Mouse (Mus musculus) embryonic facial prominence, embryonic 15.5 days (tissue): ENCODE measurements at regions not wholly inside any gene's neighbourhood (a gene's known extent, or its start where the extent isn't known, plus 50 kb on each side); places are given as distances from the start of the nearest gene placed in this dataset.
A peak's percentile ranks its signal among the peaks of the same experiment; 100 is the strongest.

Experiments
- ATAC-seq: fragments of 200-750 bp; cut with Nextera tagmentation; 2 replicates; pipeline ENCODE4 v1.8.0; 2017; ENCODE audit warnings: low read depth, moderate TSS enrichment; ENCODE audit not compliant: insufficient number of reproducible peaks, low FRiP score, low TSS enrichment
- H3K27ac ChIP-seq: fragments of 300-500 bp; sonication (generic); replicated peaks from 2 replicates; pipeline ENCODE4 v1.5.1; 2015; ENCODE audit warnings: mild to moderate bottlenecking, inconsistent platforms
- H3K27me3 ChIP-seq: fragments of 300-500 bp; sonication (generic); 2 replicates; pipeline ENCODE4 v1.6.1; 2015; ENCODE audit warnings: inconsistent platforms
- H3K36me3 ChIP-seq: fragments of 300-500 bp; sonication (generic); 2 replicates; pipeline ENCODE4 v1.6.1; 2015; ENCODE audit warnings: mild to moderate bottlenecking, inconsistent platforms
- H3K4me1 ChIP-seq: fragments of 300-500 bp; sonication (generic); 2 replicates; pipeline ENCODE4 v1.6.1; 2015; ENCODE audit warnings: inconsistent platforms
- H3K4me2 ChIP-seq: fragments of 300-500 bp; sonication (generic); replicated peaks from 2 replicates; pipeline ENCODE4 v1.6.1; 2015; ENCODE audit warnings: mild to moderate bottlenecking, inconsistent platforms
- H3K4me3 ChIP-seq: fragments of 300-500 bp; sonication (generic); replicated peaks from 2 replicates; pipeline ENCODE4 v1.5.1; 2015; ENCODE audit warnings: mild to moderate bottlenecking, inconsistent platforms
- H3K9ac ChIP-seq: fragments of 300-500 bp; sonication (generic); 2 replicates; pipeline ENCODE4 v1.6.1; 2015; ENCODE audit warnings: inconsistent platforms
- H3K9me3 ChIP-seq: fragments of 300-500 bp; sonication (generic); replicated peaks from 2 replicates; pipeline ENCODE4 v1.6.1; 2016; ENCODE audit warnings: inconsistent platforms
- WGBS: fragments of 180-500 bp; shearing (Covaris S2); methylation state at CpG from one replicate; pipeline ENCODE4 v1.1.7; 2015; 5-methylcytosine and 5-hydroxymethylcytosine counted together

- Histone ChIP-seq H3K4me3 (no peak overlapping the region), H3K4me1 (peaks cover 5% of the 10 kb centered on the region; the same call in 1 of the 2 replicates), H3K4me2 (no peak overlapping the region), H3K27ac (no peak overlapping the region), H3K9ac (no peak overlapping the region), H3K9me3 (no peaks in the 10 kb centered on the region), H3K36me3 (no peaks in the 10 kb centered on the region), H3K27me3 (no peaks in the 10 kb centered on the region)
- WGBS = 81% methylated on average over 4 of the region's 4 CpGs
- no peak for ATAC-seq
These were observed 208.5 kb upstream of the Spdye4c start for GRCm38 (mm10) chr2:128382473-128382872.

GRCm38 (mm10) chr2:128384612-128385011 is 206.4 kb upstream of the Spdye4c start:
- H3K27me3 ChIP-seq = no peaks in the 10 kb centered on the region
- no peaks in the 10 kb centered on the region for H3K36me3 ChIP-seq
- no peaks in the 10 kb centered on the region for H3K9me3 ChIP-seq
- H3K9ac ChIP-seq = no peak overlapping the region
- H3K4me3 ChIP-seq = no peak overlapping the region
- peaks cover 8% of the 10 kb centered on the region for H3K4me1 ChIP-seq
- ATAC-seq = no peak
- WGBS = 53% methylated on average over 10 of the region's 10 CpGs
- H3K4me2 ChIP-seq = no peak overlapping the region
- no peak overlapping the region for H3K27ac ChIP-seq

- Histone ChIP-seq H3K9me3 (no peaks in the 10 kb centered on the region), H3K4me3 (no peak overlapping the region), H3K36me3 (no peaks in the 10 kb centered on the region), H3K9ac (no peak overlapping the region), H3K4me2 (no peak overlapping the region), H3K27me3 (no peaks in the 10 kb centered on the region), H3K4me1 (peaks cover 11% of the 10 kb centered on the region), H3K27ac (no peak overlapping the region)
- no peak for ATAC-seq
- 49% methylated on average over 4 of the region's 4 CpGs for WGBS
These were observed 204.0 kb upstream of the Spdye4c start for GRCm38 (mm10) chr2:128386846-128387621.

GRCm38 (mm10) chr2:128387851-128388471 is 203.0 kb upstream of the Spdye4c start:
- H3K36me3 ChIP-seq = no peaks in the 10 kb centered on the region
- ATAC-seq = no peak
- peaks cover 14% of the 10 kb centered on the region for H3K4me1 ChIP-seq
- 81% methylated on average over 8 of the region's 8 CpGs for WGBS
- H3K4me3 ChIP-seq = no peak overlapping the region
- no peaks in the 10 kb centered on the region for H3K27me3 ChIP-seq
- H3K27ac ChIP-seq = no peak overlapping the region
- no peak overlapping the region for H3K9ac ChIP-seq
- no peaks in the 10 kb centered on the region for H3K9me3 ChIP-seq
- no peak overlapping the region for H3K4me2 ChIP-seq

- no peak for ATAC-seq
- H3K36me3 ChIP-seq = no peaks in the 10 kb centered on the region
- no peaks in the 10 kb centered on the region for H3K9me3 ChIP-seq
- 24% methylated on average over 7 of the region's 7 CpGs for WGBS
- H3K9ac ChIP-seq = no peak overlapping the region
- H3K4me1 ChIP-seq = peaks cover 20% of the 10 kb centered on the region
- H3K27me3 ChIP-seq = 0 out of 2 replicates have a peak, but pooled peaks cover under 1% of the 10 kb centered on the region
- H3K4me3 ChIP-seq = no peak overlapping the region
- H3K4me2 ChIP-seq = no peak overlapping the region
- no peak overlapping the region for H3K27ac ChIP-seq
These were observed 202.0 kb upstream of the Spdye4c start for GRCm38 (mm10) chr2:128388883-128389470.

- Histone ChIP-seq H3K4me2 (no peak overlapping the region), H3K36me3 (no peaks in the 10 kb centered on the region), H3K4me3 (no peak overlapping the region), H3K27ac (no peak overlapping the region), H3K27me3 (peaks cover 11% of the 10 kb centered on the region; the same call in 1 of the 2 replicates), H3K9me3 (no peaks in the 10 kb centered on the region), H3K9ac (no peak overlapping the region), H3K4me1 (peaks cover 21% of the 10 kb centered on the region)
- 13% methylated on average over 9 of the region's 9 CpGs for WGBS
- no peak for ATAC-seq
These were observed 198.7 kb upstream of the Spdye4c start for GRCm38 (mm10) chr2:128392344-128392743.

GRCm38 (mm10) chr2:128393401-128393800 is 197.6 kb upstream of the Spdye4c start:
- H3K27me3 ChIP-seq = peaks cover 11% of the 10 kb centered on the region; the same call in 1 of the 2 replicates
- WGBS = 19% methylated on average over 8 of the region's 8 CpGs
- peaks cover 21% of the 10 kb centered on the region for H3K4me1 ChIP-seq
- no peak for ATAC-seq
- H3K9ac ChIP-seq = no peak overlapping the region
- H3K36me3 ChIP-seq = no peaks in the 10 kb centered on the region
- H3K4me3 ChIP-seq = no peak overlapping the region
- no peaks in the 10 kb centered on the region for H3K9me3 ChIP-seq
- no peak overlapping the region for H3K4me2 ChIP-seq
- H3K27ac ChIP-seq = no peak overlapping the region

GRCm38 (mm10) chr2:128393921-128394320 is 197.1 kb upstream of the Spdye4c start:
- Histone ChIP-seq H3K27me3 (peaks cover 11% of the 10 kb centered on the region; the same call in 1 of the 2 replicates), H3K36me3 (no peaks in the 10 kb centered on the region), H3K4me1 (peaks cover 18% of the 10 kb centered on the region), H3K9ac (no peak overlapping the region), H3K27ac (no peak overlapping the region), H3K4me2 (no peak overlapping the region), H3K9me3 (no peaks in the 10 kb centered on the region), H3K4me3 (no peak overlapping the region)
- WGBS = 76% methylated on average over 5 of the region's 5 CpGs
- no peak for ATAC-seq

GRCm38 (mm10) chr2:128395308-128396007 is 195.6 kb upstream of the Spdye4c start:
- 49% methylated on average over 4 of the region's 4 CpGs for WGBS
- Histone ChIP-seq H3K9ac (no peak overlapping the region), H3K4me2 (no peak overlapping the region), H3K27ac (no peak overlapping the region), H3K4me3 (no peak overlapping the region), H3K36me3 (no peaks in the 10 kb centered on the region), H3K4me1 (peaks cover 17% of the 10 kb centered on the region), H3K9me3 (no peaks in the 10 kb centered on the region), H3K27me3 (peaks cover 11% of the 10 kb centered on the region; the same call in 1 of the 2 replicates)
- ATAC-seq = no peak

GRCm38 (mm10) chr2:128396008-128396346 is 195.0 kb upstream of the Spdye4c start:
- 2% methylated on average over 9 of the region's 9 CpGs for WGBS
- Histone ChIP-seq H3K4me3 (no peak overlapping the region), H3K36me3 (no peaks in the 10 kb centered on the region), H3K27ac (no peak overlapping the region), H3K9ac (no peak overlapping the region), H3K4me1 (peaks cover 17% of the 10 kb centered on the region), H3K9me3 (no peaks in the 10 kb centered on the region), H3K4me2 (no peak overlapping the region), H3K27me3 (peaks cover 12% of the 10 kb centered on the region; the same call in 1 of the 2 replicates)
- ATAC-seq = peak; percentile 83

- no peaks in the 10 kb centered on the region for H3K9me3 ChIP-seq
- peaks cover 17% of the 10 kb centered on the region for H3K4me1 ChIP-seq
- H3K36me3 ChIP-seq = no peaks in the 10 kb centered on the region
- 0 out of 2 replicates have a peak, but pooled peaks cover 3% of the 10 kb centered on the region for H3K27me3 ChIP-seq
- no peak overlapping the region for H3K4me2 ChIP-seq
- H3K4me3 ChIP-seq = no peak overlapping the region
- ATAC-seq = no peak
- H3K27ac ChIP-seq = no peak overlapping the region
- H3K9ac ChIP-seq = no peak overlapping the region
- WGBS = 70% methylated on average over 8 of the region's 8 CpGs
These were observed 189.7 kb upstream of the Spdye4c start for GRCm38 (mm10) chr2:128401359-128401758.
